9 mouse cellular contexts compared by ENCODE assay signal in genomic region chr9:110742295-110742950, GRCm38 (mm10). TPM values are rescaled to one million over a fixed set of nuclear protein-coding genes. Genes with fewer than 3 reads are reported as not detected.
DNase-seq lines count a peak whose midpoint lies in the region; ATAC-seq and TF ChIP-seq lines count a peak whose summit lies in the region.
"Had no signal": no experiment of that assay in that cellular context is flagged by ENCODE, and none has a peak within 500 bp of the region (broad histone marks: within the 10 kb centered on the region; RNA-seq: fewer than 3 reads in every experiment).

No protein-coding gene starts in this region.

- DNase-seq in CD4-positive, CD25-positive, alpha-beta regulatory T cell, adult 2 months (ENCODE audit: low read depth, low spot score), result peak; percentile 32
- peak; percentile 45 for DNase-seq in Muller cell, postnatal 12 days (ENCODE audit: inconsistent ontology term)
- peak; percentile 18 for DNase-seq in forebrain, postnatal 0 days
- no peak for DNase-seq in layer of hippocampus, postnatal 10 days (ENCODE audit: low spot score in 2 of 2)
- DNase-seq in gastrocnemius, adult 18-20 months (ENCODE audit: low spot score), result no peak

- H3K4me1 ChIP-seq in forebrain, postnatal 0 days (ENCODE audit: insufficient read depth), result 0 out of 2 replicates have a peak, but pooled peaks cover 8% of the 10 kb centered on the region
- peaks cover 47% of the 10 kb centered on the region for H3K4me1 ChIP-seq in kidney, embryonic 16.5 days (ENCODE audit: insufficient read depth, low read length)
- peaks cover 24% of the 10 kb centered on the region for H3K4me1 ChIP-seq in midbrain, embryonic 12.5 days

- H3K36me3 ChIP-seq in forebrain, postnatal 0 days (ENCODE audit: insufficient read depth), result no peaks in the 10 kb centered on the region
- H3K36me3 ChIP-seq in kidney, embryonic 16.5 days (ENCODE audit: insufficient read depth, low read length), result peaks cover 6% of the 10 kb centered on the region; the same call in 1 of the 2 replicates
- no peaks in the 10 kb centered on the region for H3K36me3 ChIP-seq in midbrain, embryonic 12.5 days

- H3K27me3 ChIP-seq in forebrain, postnatal 0 days (ENCODE audit: insufficient read depth, low read length), result peaks cover 39% of the 10 kb centered on the region
- no peaks in the 10 kb centered on the region; the same call in none of the 2 replicates for H3K27me3 ChIP-seq in kidney, embryonic 16.5 days (ENCODE audit: insufficient read depth, low read length)
- H3K27me3 ChIP-seq in midbrain, embryonic 12.5 days, result peaks cover 54% of the 10 kb centered on the region

- no peak for ATAC-seq in CD4-positive, CD25-positive, alpha-beta regulatory T cell, adult 4 months
- peak; percentile 74 for ATAC-seq in forebrain, postnatal 0 days
- ATAC-seq in kidney, embryonic 16.5 days (ENCODE audit: low FRiP score, low TSS enrichment), result peak; percentile 37; the same call in 1 of the 2 replicates
- peak; percentile 78 for ATAC-seq in midbrain, embryonic 12.5 days (ENCODE audit: low FRiP score, low read depth)

- peak overlapping the region; percentile 56 for H3K9ac ChIP-seq in forebrain, postnatal 0 days
- peak overlapping the region; percentile 83 for H3K9ac ChIP-seq in kidney, embryonic 16.5 days (replicated peaks; ENCODE audit: low read length)
- peak overlapping the region; percentile 78 for H3K9ac ChIP-seq in midbrain, embryonic 12.5 days (replicated peaks)

- H3K4me2 ChIP-seq in forebrain, postnatal 0 days (ENCODE audit: low read depth), result peak overlapping the region; percentile 98
- H3K4me2 ChIP-seq in kidney, embryonic 16.5 days (replicated peaks; ENCODE audit: low read depth, low read length), result peak overlapping the region; percentile 85
- peak overlapping the region; percentile 92 for H3K4me2 ChIP-seq in midbrain, embryonic 12.5 days (replicated peaks)

- 0 out of 2 replicates have a peak overlapping the region, but pooled peaks have one; percentile 21 for H3K27ac ChIP-seq in forebrain, postnatal 0 days (ENCODE audit: low read depth, low read length)
- peak overlapping the region; percentile 85 for H3K27ac ChIP-seq in kidney, embryonic 16.5 days (ENCODE audit: low read length)
- H3K27ac ChIP-seq in midbrain, embryonic 12.5 days (replicated peaks), result peak overlapping the region; percentile 71

- peak overlapping the region; percentile 58 for H3K4me3 ChIP-seq in forebrain, postnatal 0 days (ENCODE audit: low read depth, low read length)
- H3K4me3 ChIP-seq in kidney, embryonic 16.5 days (ENCODE audit: low read length), result peak overlapping the region; percentile 72
- H3K4me3 ChIP-seq in midbrain, embryonic 12.5 days, result peak overlapping the region; percentile 62

- WGBS in forebrain, postnatal 0 days, result under 1% methylated on average over 36 of the region's 71 CpGs
- 1% methylated on average over 51 of the region's 71 CpGs for WGBS in kidney, embryonic 16.5 days
- 1% methylated on average over 34 of the region's 71 CpGs for WGBS in midbrain, embryonic 12.5 days

- no peaks in the 10 kb centered on the region for H3K9me3 ChIP-seq in forebrain, postnatal 0 days (ENCODE audit: low read length)
- H3K9me3 ChIP-seq in kidney, embryonic 16.5 days (ENCODE audit: low read length), result no peaks in the 10 kb centered on the region
- H3K9me3 ChIP-seq in midbrain, embryonic 12.5 days, result no peaks in the 10 kb centered on the region

- no peak for TF ChIP-seq CTCF in forebrain, postnatal 0 days (IDR thresholded peaks at IDR 0.05; ENCODE audit: low read depth)

RNA-seq across cellular contexts. Expression of gene Myl3, which starts 0.8 kb away (rescaled TPM):
- polyA plus RNA-seq in CD4-positive, CD25-positive, alpha-beta regulatory T cell, adult 4 months (2017; shearing (Covaris generic)), result not detected
- 0.69 and 0.76 TPM in 2 replicates for total RNA-seq in forebrain, postnatal 0 days (2014; rRNA removed)
- polyA plus RNA-seq in forebrain, postnatal 0 days (2015; fragmentation: Nextera tagmentation; extraction: Ambion mirVana), result 0.99 and 1.1 TPM in 2 replicates
- 1.5 and 3.6 TPM in 2 replicates for polyA plus RNA-seq in kidney, embryonic 16.5 days (2015; fragmentation: Nextera tagmentation; extraction: Ambion mirVana)
- polyA plus RNA-seq in midbrain, embryonic 12.5 days (2016; fragmentation: Nextera tagmentation; extraction: Ambion mirVana), result 1.2 and 1.3 TPM in 2 replicates
- total RNA-seq in layer of hippocampus, postnatal 10 days (2021), result under 1 TPM; 0.49 to 0.75 TPM
- total RNA-seq in gastrocnemius, adult 18-20 months (2021), result 100 to 1,000 TPM; 624 to 860 TPM
- total RNA-seq: common myeloid progenitor, adult 5-6 weeks had no signal

RNA-seq across cellular contexts. Expression of gene Pth1r, which starts 4.5 kb away (rescaled TPM):
- polyA plus RNA-seq in CD4-positive, CD25-positive, alpha-beta regulatory T cell, adult 4 months (2017; shearing (Covaris generic)), result not detected
- 11.4 and 14.2 TPM in 2 replicates for total RNA-seq in forebrain, postnatal 0 days (2014; rRNA removed)
- polyA plus RNA-seq in forebrain, postnatal 0 days (2015; fragmentation: Nextera tagmentation; extraction: Ambion mirVana), result 7.8 and 8.7 TPM in 2 replicates
- 98.8 and 108 TPM in 2 replicates for polyA plus RNA-seq in kidney, embryonic 16.5 days (2015; fragmentation: Nextera tagmentation; extraction: Ambion mirVana)
- 32.8 and 35.7 TPM in 2 replicates for polyA plus RNA-seq in midbrain, embryonic 12.5 days (2016; fragmentation: Nextera tagmentation; extraction: Ambion mirVana)
- total RNA-seq in layer of hippocampus, postnatal 10 days (2021), result 1 to 10 TPM; 6.7 to 7.6 TPM
- total RNA-seq in gastrocnemius, adult 18-20 months (2021), result 1 to 10 TPM in 1 of 2 experiments, under 1 TPM in 1; 0.82 to 1.1 TPM

RNA-seq across cellular contexts. Expression of gene Prss42, which starts 55.5 kb away (rescaled TPM):
- polyA plus RNA-seq in CD4-positive, CD25-positive, alpha-beta regulatory T cell, adult 4 months (2017; shearing (Covaris generic)), result not detected
- total RNA-seq in forebrain, postnatal 0 days (2014; rRNA removed), result not detected in 2 replicates
- not detected in 2 replicates for polyA plus RNA-seq in forebrain, postnatal 0 days (2015; fragmentation: Nextera tagmentation; extraction: Ambion mirVana)
- polyA plus RNA-seq in kidney, embryonic 16.5 days (2015; fragmentation: Nextera tagmentation; extraction: Ambion mirVana), result not detected in 2 replicates
- polyA plus RNA-seq in midbrain, embryonic 12.5 days (2016; fragmentation: Nextera tagmentation; extraction: Ambion mirVana), result not detected in 2 replicates
- total RNA-seq in layer of hippocampus, postnatal 10 days (2021), result not detected
- not detected for total RNA-seq in gastrocnemius, adult 18-20 months (2021)
- total RNA-seq: common myeloid progenitor, adult 5-6 weeks had no signal

Comparison
In these comparisons a context has a peak if more than half of its experiments do, and no peak if none do; other contexts are left out.
1. DNase-seq: peak in CD4-positive, CD25-positive, alpha-beta regulatory T cell, adult 2 months (single experiment), Muller cell, postnatal 12 days (single experiment) and forebrain, postnatal 0 days (single experiment); none in layer of hippocampus, postnatal 10 days (0 of 2) and gastrocnemius, adult 18-20 months (single experiment).
2. H3K27ac ChIP-seq: peak in every context shown above with its lines; median percentile 85 in kidney, embryonic 16.5 days; 71 in midbrain, embryonic 12.5 days; 21 in forebrain, postnatal 0 days.
3. Peak in every context shown above with its lines, with median percentiles within 50 percentile points of each other: H3K4me2 ChIP-seq, H3K4me3 ChIP-seq and H3K9ac ChIP-seq.